Mouse (Mus musculus): Measurements from ENCODE around the gene Kdelr1. TPM values are rescaled to one million over a fixed set of nuclear protein-coding genes. Genes with fewer than 3 reads are reported as not detected.

Gene Kdelr1
- polyA plus RNA-seq, 1 experiment, result 132 TPM

- Histone ChIP-seq H3K36me3 (ENCODE audit: control insufficient read depth, insufficient read depth) (peaks cover 1% of the 10 kb centered on the region), H3ac (ENCODE audit: control insufficient read depth, insufficient read length) (no peak overlapping the region), H3K27me3 (ENCODE audit: control insufficient read depth, insufficient read depth, insufficient read length) (peaks cover 24% of the 10 kb centered on the region), H3K79me2 (ENCODE audit: control insufficient read depth, insufficient read depth) (peaks cover 14% of the 10 kb centered on the region), H3K4me2 (ENCODE audit: low read depth) (no peak overlapping the region), H3K4me3 (no peak overlapping the region)
- no peak for TF ChIP-seq CEBPB (IDR thresholded peaks at IDR 0.05; ENCODE audit: insufficient read depth, poor library complexity, severe bottlenecking)
- TF ChIP-seq REST (IDR thresholded peaks at IDR 0.05; ENCODE audit: insufficient read depth, insufficient read length), result no peak
- TF ChIP-seq MYOG (IDR thresholded peaks at IDR 0.05; ENCODE audit: control insufficient read depth in 1 of 3, insufficient read depth in 1 of 3, insufficient read length in 2 of 3, low read depth in 2 of 3), result no peak
- TF ChIP-seq E2F4 (IDR thresholded peaks at IDR 0.05; ENCODE audit: insufficient read depth), result no peak
- no peak for TF ChIP-seq MAX (IDR thresholded peaks at IDR 0.05; ENCODE audit: low read depth)
- no peak for TF ChIP-seq POLR2A (IDR thresholded peaks at IDR 0.05; ENCODE audit: insufficient read length, low read depth)
- TF ChIP-seq SRF (IDR thresholded peaks at IDR 0.05; ENCODE audit: control insufficient read depth, insufficient read length, low read depth), result no peak
- no peak for TF ChIP-seq USF1 (IDR thresholded peaks at IDR 0.05; ENCODE audit: low read depth)
- TF ChIP-seq MYOD1 (IDR thresholded peaks at IDR 0.05; ENCODE audit: control insufficient read depth in 1 of 3, insufficient read length in 2 of 3, low read depth in 2 of 3), result no peak
- TF ChIP-seq TCF12 (IDR thresholded peaks at IDR 0.05; ENCODE audit: insufficient read depth, poor library complexity, severe bottlenecking), result no peak
- no peak for TF ChIP-seq TCF3 (IDR thresholded peaks at IDR 0.05; ENCODE audit: insufficient read length, low read depth)
- TF ChIP-seq POLR2AphosphoS2 (IDR thresholded peaks at IDR 0.05; ENCODE audit: insufficient read length, low read depth), result no peak
Observed at GRCm38 (mm10) chr7:45832428-45832827, 40.1 kb upstream of the Kdelr1 start.

- no peak for TF ChIP-seq E2F4 (IDR thresholded peaks at IDR 0.05; ENCODE audit: insufficient read depth)
- TF ChIP-seq MYOD1 (IDR thresholded peaks at IDR 0.05; ENCODE audit: control insufficient read depth in 1 of 3, insufficient read length in 2 of 3, low read depth in 2 of 3), result no peak
- TF ChIP-seq CEBPB (IDR thresholded peaks at IDR 0.05; ENCODE audit: insufficient read depth, poor library complexity, severe bottlenecking), result no peak
- no peak for TF ChIP-seq TCF3 (IDR thresholded peaks at IDR 0.05; ENCODE audit: insufficient read length, low read depth)
- TF ChIP-seq MYOG (IDR thresholded peaks at IDR 0.05; ENCODE audit: control insufficient read depth in 1 of 3, insufficient read depth in 1 of 3, insufficient read length in 2 of 3, low read depth in 2 of 3), result no peak
- TF ChIP-seq POLR2AphosphoS2 (IDR thresholded peaks at IDR 0.05; ENCODE audit: insufficient read length, low read depth), result no peak
- no peak for TF ChIP-seq SRF (IDR thresholded peaks at IDR 0.05; ENCODE audit: control insufficient read depth, insufficient read length, low read depth)
- no peak for TF ChIP-seq POLR2A (IDR thresholded peaks at IDR 0.05; ENCODE audit: insufficient read length, low read depth)
- TF ChIP-seq MAX (IDR thresholded peaks at IDR 0.05; ENCODE audit: low read depth), result no peak
- TF ChIP-seq USF1 (IDR thresholded peaks at IDR 0.05; ENCODE audit: low read depth), result no peak
- no peak for TF ChIP-seq TCF12 (IDR thresholded peaks at IDR 0.05; ENCODE audit: insufficient read depth, poor library complexity, severe bottlenecking)
- no peak for TF ChIP-seq REST (IDR thresholded peaks at IDR 0.05; ENCODE audit: insufficient read depth, insufficient read length)
- peaks cover 24% of the 10 kb centered on the region for H3K27me3 ChIP-seq (ENCODE audit: control insufficient read depth, insufficient read depth, insufficient read length)
- H3ac ChIP-seq (ENCODE audit: control insufficient read depth, insufficient read length), result no peak overlapping the region
- no peak overlapping the region for H3K4me3 ChIP-seq
- no peak overlapping the region for H3K4me2 ChIP-seq (ENCODE audit: low read depth)
- H3K36me3 ChIP-seq (ENCODE audit: control insufficient read depth, insufficient read depth), result no peaks in the 10 kb centered on the region
- peaks cover 14% of the 10 kb centered on the region for H3K79me2 ChIP-seq (ENCODE audit: control insufficient read depth, insufficient read depth)
Observed at GRCm38 (mm10) chr7:45833148-45833790, 39.3 kb upstream of the Kdelr1 start.

GRCm38 (mm10) chr7:45833924-45834323 lies 38.6 kb upstream of the Kdelr1 start:
- Histone ChIP-seq H3K4me3 (no peak overlapping the region), H3ac (ENCODE audit: control insufficient read depth, insufficient read length) (no peak overlapping the region), H3K4me2 (ENCODE audit: low read depth) (no peak overlapping the region), H3K36me3 (ENCODE audit: control insufficient read depth, insufficient read depth) (no peaks in the 10 kb centered on the region), H3K27me3 (ENCODE audit: control insufficient read depth, insufficient read depth, insufficient read length) (peaks cover 24% of the 10 kb centered on the region), H3K79me2 (ENCODE audit: control insufficient read depth, insufficient read depth) (peaks cover 14% of the 10 kb centered on the region)
- TF ChIP-seq MYOD1 (IDR thresholded peaks at IDR 0.05; ENCODE audit: control insufficient read depth in 1 of 3, insufficient read length in 2 of 3, low read depth in 2 of 3) (no peak), E2F4 (IDR thresholded peaks at IDR 0.05; ENCODE audit: insufficient read depth) (no peak), USF1 (IDR thresholded peaks at IDR 0.05; ENCODE audit: low read depth) (no peak), POLR2A (IDR thresholded peaks at IDR 0.05; ENCODE audit: insufficient read length, low read depth) (no peak), SRF (IDR thresholded peaks at IDR 0.05; ENCODE audit: control insufficient read depth, insufficient read length, low read depth) (no peak), POLR2AphosphoS2 (IDR thresholded peaks at IDR 0.05; ENCODE audit: insufficient read length, low read depth) (no peak), TCF12 (IDR thresholded peaks at IDR 0.05; ENCODE audit: insufficient read depth, poor library complexity, severe bottlenecking) (no peak), CEBPB (IDR thresholded peaks at IDR 0.05; ENCODE audit: insufficient read depth, poor library complexity, severe bottlenecking) (no peak), TCF3 (IDR thresholded peaks at IDR 0.05; ENCODE audit: insufficient read length, low read depth) (no peak), REST (IDR thresholded peaks at IDR 0.05; ENCODE audit: insufficient read depth, insufficient read length) (no peak), MAX (IDR thresholded peaks at IDR 0.05; ENCODE audit: low read depth) (no peak), MYOG (IDR thresholded peaks at IDR 0.05; ENCODE audit: control insufficient read depth in 1 of 3, insufficient read depth in 1 of 3, insufficient read length in 2 of 3, low read depth in 2 of 3) (no peak)

GRCm38 (mm10) chr7:45842950-45843744 lies 29.4 kb upstream of the Kdelr1 start:
- Histone ChIP-seq H3K4me2 (ENCODE audit: low read depth) (no peak overlapping the region), H3ac (ENCODE audit: control insufficient read depth, insufficient read length) (no peak overlapping the region), H3K4me3 (no peak overlapping the region), H3K79me2 (ENCODE audit: control insufficient read depth, insufficient read depth) (no peaks in the 10 kb centered on the region), H3K36me3 (ENCODE audit: control insufficient read depth, insufficient read depth) (no peaks in the 10 kb centered on the region), H3K27me3 (ENCODE audit: control insufficient read depth, insufficient read depth, insufficient read length) (no peaks in the 10 kb centered on the region)
- no peak for TF ChIP-seq TCF3 (IDR thresholded peaks at IDR 0.05; ENCODE audit: insufficient read length, low read depth)
- TF ChIP-seq E2F4 (IDR thresholded peaks at IDR 0.05; ENCODE audit: insufficient read depth), result no peak
- TF ChIP-seq CEBPB (IDR thresholded peaks at IDR 0.05; ENCODE audit: insufficient read depth, poor library complexity, severe bottlenecking), result no peak
- no peak for TF ChIP-seq MYOD1 (IDR thresholded peaks at IDR 0.05; ENCODE audit: control insufficient read depth in 1 of 3, insufficient read length in 2 of 3, low read depth in 2 of 3)
- TF ChIP-seq REST (IDR thresholded peaks at IDR 0.05; ENCODE audit: insufficient read depth, insufficient read length), result no peak
- no peak for TF ChIP-seq SRF (IDR thresholded peaks at IDR 0.05; ENCODE audit: control insufficient read depth, insufficient read length, low read depth)

Data from myocyte (in vitro differentiated cells).